Mouse (Mus musculus) embryonic fibroblast, embryonic 13.5 days (primary cell): ENCODE measurements around the gene Gm47995. TPM values are rescaled to one million over a fixed set of nuclear protein-coding genes. Genes with fewer than 3 reads are reported as not detected.
"Not testable (repeated sequence)": the region's sequence is repeated elsewhere in the genome, so short reads cannot be mapped to it uniquely, and the experiment has no call there.

Experiments
- H3K27ac ChIP-seq: 2 replicates; pipeline ENCODE4 v1.5.1; 2012; ENCODE audit warnings: low read length, control low read depth, inconsistent platforms; ENCODE audit not compliant: insufficient read depth
- H3K4me1 ChIP-seq: 2 replicates; pipeline ENCODE4 v1.6.1; 2011; ENCODE audit warnings: low read length; ENCODE audit not compliant: control insufficient read depth, insufficient read depth
- H3K4me3 ChIP-seq: 2 replicates; pipeline ENCODE4 v1.5.1; 2011; ENCODE audit warnings: mild to moderate bottlenecking, control low read depth, low read length; ENCODE audit not compliant: insufficient read depth
- CTCF ChIP-seq: IDR thresholded peaks from 2 replicates; pipeline ENCODE4 v1.5.1; 2011; ENCODE audit warnings: mild to moderate bottlenecking, control low read depth, low read length, moderate library complexity, borderline replicate concordance; ENCODE audit not compliant: insufficient read depth
- POLR2A ChIP-seq: IDR thresholded peaks from 2 replicates; pipeline ENCODE4 v1.6.1; 2011; ENCODE audit warnings: low read depth, mild to moderate bottlenecking, control low read depth, low read length, moderate library complexity
- polyA plus RNA-seq: library from polyadenylated mRNA; stranded (reverse); fragments of >200 nt; gene quantifications from 2 replicates; pipeline ENCODE4 v1.2.4, GENCODE M21; 2011; ENCODE audit warnings: low read depth; ENCODE audit not compliant: missing spikeins, insufficient read length

Gm47995 gene
- not detected in 2 replicates for polyA plus RNA-seq

GRCm38 (mm10) chr1:151198120-151198519 is at the start of gene Gm47995:
TSS of gene Gm47995 (plus strand) at chr1:151198448.
- not testable (repeated sequence) for H3K4me1 ChIP-seq, H3K27ac ChIP-seq, H3K4me3 ChIP-seq

GRCm38 (mm10) chr1:151150211-151150610 is 48.0 kb upstream of the Gm47995 start:
- Histone ChIP-seq H3K4me3 (no peak overlapping the region), H3K27ac (no peak overlapping the region), H3K4me1 (no peaks in the 10 kb centered on the region)
- TF ChIP-seq CTCF (no peak), POLR2A (no peak)

GRCm38 (mm10) chr1:151151089-151151488 is 47.2 kb upstream of the Gm47995 start:
- no peaks in the 10 kb centered on the region for H3K4me1 ChIP-seq
- no peak overlapping the region for H3K4me3 ChIP-seq
- H3K27ac ChIP-seq, result no peak overlapping the region
- TF ChIP-seq CTCF, result no peak
- TF ChIP-seq POLR2A, result no peak

- no peak overlapping the region for H3K4me3 ChIP-seq
These were observed 45.1 kb upstream of the Gm47995 start for GRCm38 (mm10) chr1:151153056-151153652.

GRCm38 (mm10) chr1:151154131-151154530 is 44.1 kb upstream of the Gm47995 start:
- not testable (repeated sequence) for H3K4me3 ChIP-seq, H3K4me1 ChIP-seq, H3K27ac ChIP-seq

More at GRCm38 (mm10) chr1:151153056-151153652, 45.1 kb upstream of the Gm47995 start:
- Histone ChIP-seq H3K27ac (no peak overlapping the region), H3K4me1 (no peaks in the 10 kb centered on the region)
- TF ChIP-seq CTCF, result no peak
- TF ChIP-seq POLR2A, result no peak

- Histone ChIP-seq H3K4me3 (no peak overlapping the region), H3K27ac (no peak overlapping the region), H3K4me1 (no peaks in the 10 kb centered on the region)
- TF ChIP-seq POLR2A, result no peak
- TF ChIP-seq CTCF, result no peak
These were observed 42.1 kb upstream of the Gm47995 start for GRCm38 (mm10) chr1:151156129-151156528.

GRCm38 (mm10) chr1:151156777-151157632 is 41.2 kb upstream of the Gm47995 start:
- H3K4me3 ChIP-seq, result no peak overlapping the region
- H3K27ac ChIP-seq, result no peak overlapping the region
- H3K4me1 ChIP-seq, result no peaks in the 10 kb centered on the region
- no peak for TF ChIP-seq POLR2A
- no peak for TF ChIP-seq CTCF

GRCm38 (mm10) chr1:151157963-151158856 is 40.0 kb upstream of the Gm47995 start:
- TF ChIP-seq POLR2A (no peak), CTCF (no peak)
- Histone ChIP-seq H3K27ac (no peak overlapping the region), H3K4me3 (no peak overlapping the region), H3K4me1 (no peaks in the 10 kb centered on the region)

GRCm38 (mm10) chr1:151158857-151159510 is 39.3 kb upstream of the Gm47995 start:
- TF ChIP-seq CTCF, result no peak
- TF ChIP-seq POLR2A, result no peak
- no peak overlapping the region for H3K4me3 ChIP-seq
- no peaks in the 10 kb centered on the region for H3K4me1 ChIP-seq
- H3K27ac ChIP-seq, result no peak overlapping the region

GRCm38 (mm10) chr1:151166031-151166430 is 32.2 kb upstream of the Gm47995 start:
- no peak overlapping the region for H3K27ac ChIP-seq
- TF ChIP-seq POLR2A, result no peak
- TF ChIP-seq CTCF, result no peak
- H3K4me1 ChIP-seq, result peaks cover 5% of the 10 kb centered on the region; the same call in 1 of the 2 replicates

More at GRCm38 (mm10) chr1:151166031-151166430, 32.2 kb upstream of the Gm47995 start:
- no peak overlapping the region for H3K4me3 ChIP-seq
